Mouse (Mus musculus) heart, embryonic 15.5 days (tissue): Measurements from ENCODE around the gene Leap2. TPM values are rescaled to one million over a fixed set of nuclear protein-coding genes. Genes with fewer than 3 reads are reported as not detected.
A peak's percentile ranks its signal among the peaks of the same experiment; 100 is the strongest.

ENCODE experiments used
- ATAC-seq: fragments of 200-750 bp; cut with Nextera tagmentation; replicated peaks from 2 replicates; pipeline ENCODE4 v1.8.0; 2017; ENCODE audit warnings: low read depth, moderate TSS enrichment; ENCODE audit not compliant: insufficient number of reproducible peaks, insufficient read depth, low FRiP score
- H3K27ac ChIP-seq: fragments of 300-500 bp; sonication (generic); 2 replicates; pipeline ENCODE4 v1.5.1; 2015; ENCODE audit warnings: mild to moderate bottlenecking, inconsistent platforms
- H3K27me3 ChIP-seq: fragments of 300-500 bp; sonication (generic); 2 replicates; pipeline ENCODE4 v1.6.1; 2015; ENCODE audit warnings: inconsistent platforms
- H3K36me3 ChIP-seq: fragments of 300-500 bp; sonication (generic); 2 replicates; pipeline ENCODE4 v1.6.1; 2015; ENCODE audit warnings: mild to moderate bottlenecking, inconsistent platforms
- H3K4me1 ChIP-seq: fragments of 300-500 bp; sonication (generic); replicated peaks from 2 replicates; pipeline ENCODE4 v1.6.1; 2015; ENCODE audit warnings: inconsistent platforms
- H3K4me2 ChIP-seq: fragments of 300-500 bp; sonication (generic); 2 replicates; pipeline ENCODE4 v1.6.1; 2015; ENCODE audit warnings: inconsistent platforms, mild to moderate bottlenecking, moderate library complexity
- H3K4me3 ChIP-seq: fragments of 300-500 bp; sonication (generic); 2 replicates; pipeline ENCODE4 v1.5.1; 2015; ENCODE audit warnings: mild to moderate bottlenecking, inconsistent platforms
- H3K9ac ChIP-seq: fragments of 300-500 bp; sonication (generic); 2 replicates; pipeline ENCODE4 v1.6.1; 2015; ENCODE audit warnings: mild to moderate bottlenecking, inconsistent platforms
- H3K9me3 ChIP-seq: fragments of 300-500 bp; sonication (generic); replicated peaks from 2 replicates; pipeline ENCODE4 v1.6.1; 2016; ENCODE audit warnings: inconsistent platforms
- WGBS: fragments of 180-500 bp; shearing (Covaris S2); methylation state at CpG from one replicate; pipeline ENCODE4 v1.1.7; 2015; ENCODE audit warnings: mixed read lengths; 5-methylcytosine and 5-hydroxymethylcytosine counted together
- polyA plus RNA-seq: library from polyadenylated mRNA; unstranded; fragments of >200 nt; fragmentation: Nextera tagmentation; extraction: Ambion mirVana; gene quantifications from 2 replicates; pipeline ENCODE4 v1.2.1, GENCODE M21; 2015

Gene Leap2
- 0.34 TPM in 1 of 2 replicates, not detected in the other for polyA plus RNA-seq

GRCm38 (mm10) chr11:53423036-53423435, at the start of gene Leap2:
Gene Leap2 (minus strand): TSS chr11:53423170.
- Histone ChIP-seq H3K9me3 (no peaks in the 10 kb centered on the region), H3K27ac (no peak within 1 kb of the TSS), H3K36me3 (peaks cover 28% of the 10 kb centered on the region), H3K4me3 (no peak within 1 kb of the TSS), H3K4me2 (no peak within 1 kb of the TSS), H3K4me1 (peaks cover 14% of the 10 kb centered on the region), H3K9ac (no peak within 1 kb of the TSS), H3K27me3 (no peaks in the 10 kb centered on the region)
- WGBS = 61% methylated on average over 4 of the region's 4 CpGs
- ATAC-seq = no peak

GRCm38 (mm10) chr11:53472709-53473108, 49.7 kb upstream of the Leap2 start:
- H3K4me1 ChIP-seq = peaks cover 13% of the 10 kb centered on the region
- WGBS = 67% methylated on average over 3 of the region's 3 CpGs
- H3K27ac ChIP-seq = no peak overlapping the region
- no peak overlapping the region for H3K4me2 ChIP-seq
- no peaks in the 10 kb centered on the region for H3K36me3 ChIP-seq
- H3K9me3 ChIP-seq = no peaks in the 10 kb centered on the region
- no peak overlapping the region for H3K9ac ChIP-seq
- H3K4me3 ChIP-seq = no peak overlapping the region
- no peak for ATAC-seq
- peaks cover 66% of the 10 kb centered on the region for H3K27me3 ChIP-seq

DNA sequence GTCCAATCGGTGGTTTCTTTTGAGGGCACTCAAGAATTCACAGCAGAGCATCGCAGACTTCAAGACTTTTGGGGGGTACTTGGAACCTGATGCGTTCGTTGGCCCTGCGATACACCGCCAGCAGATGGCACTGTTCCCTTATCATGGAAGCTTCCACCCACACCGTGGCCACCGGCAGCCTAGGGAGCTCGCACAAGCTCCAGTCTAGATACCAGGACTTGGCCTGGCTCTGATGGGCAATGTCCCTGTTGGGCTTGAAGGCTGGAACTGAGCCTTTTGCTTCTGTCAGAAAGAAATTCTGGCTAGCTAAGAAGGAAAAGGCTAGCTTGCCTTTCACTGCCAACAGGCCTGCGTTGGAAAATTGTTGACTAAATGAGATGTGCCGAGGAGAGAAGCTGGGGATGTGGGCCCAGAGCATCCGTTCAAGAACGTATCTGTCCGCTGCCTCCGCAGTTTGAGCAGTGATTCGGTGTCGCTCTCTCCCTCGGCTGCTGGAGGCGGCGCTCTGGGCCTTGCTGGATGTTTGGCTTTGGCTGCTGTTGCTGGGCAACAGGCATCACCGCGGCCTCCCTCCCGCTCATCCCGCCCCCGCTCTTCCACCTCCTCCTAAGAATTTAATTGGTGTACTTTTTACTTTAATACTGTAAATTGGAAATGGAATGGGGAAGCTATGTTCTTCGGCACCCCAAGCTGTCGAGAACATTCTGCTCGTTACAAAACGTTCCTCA, 47.2 kb upstream of the Leap2 start, which contains the start of gene Gm9837:
Gene Gm9837 (minus strand): TSS at position 512 of the 728 bp plus-strand sequence.
- Histone ChIP-seq H3K4me2 (peak within 1 kb of the TSS; percentile 56), H3K27me3 (peaks cover 69% of the 10 kb centered on the region), H3K9me3 (no peaks in the 10 kb centered on the region), H3K4me1 (peaks cover 25% of the 10 kb centered on the region), H3K4me3 (peak within 1 kb of the TSS; percentile 28), H3K9ac (peak within 1 kb of the TSS; percentile 28; the same call in 1 of the 2 replicates), H3K27ac (no peak within 1 kb of the TSS), H3K36me3 (no peaks in the 10 kb centered on the region)
- peak; percentile 70 for ATAC-seq
- 4% methylated on average over 29 of the region's 29 CpGs for WGBS

DNA sequence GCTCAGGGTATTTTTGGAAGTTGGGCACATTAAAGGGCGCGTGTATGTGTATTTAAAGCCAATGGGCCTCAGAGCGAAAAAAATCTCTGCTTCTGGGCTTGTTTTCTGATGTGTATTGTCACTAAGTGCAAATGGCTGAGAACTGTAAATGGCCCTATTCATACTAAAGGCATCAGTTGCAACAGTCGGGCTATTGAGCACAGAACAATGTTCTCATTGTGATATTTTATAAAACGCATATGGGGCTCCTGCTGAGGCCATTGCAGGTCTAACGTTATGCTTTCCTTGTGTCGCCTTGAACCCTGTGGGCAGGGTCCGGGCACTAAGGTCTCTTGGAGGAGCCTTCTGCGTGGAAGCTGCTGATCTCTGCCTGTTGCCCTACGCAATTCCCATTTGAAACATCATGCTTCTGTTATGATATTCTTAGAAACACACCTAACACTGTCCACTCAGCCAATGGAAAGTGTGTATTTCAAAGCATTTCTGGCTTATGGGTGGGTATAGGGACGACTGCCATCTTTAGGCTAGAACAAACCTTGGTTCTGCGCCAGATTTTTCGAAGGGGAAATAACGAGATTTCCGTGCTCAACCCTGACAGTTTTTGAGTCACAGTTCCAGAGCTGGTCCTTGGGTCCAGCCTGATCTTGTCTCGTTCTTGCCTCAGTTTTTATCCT, 46.5 kb upstream of the Leap2 start:
- H3K9ac ChIP-seq = no peak overlapping the region
- peaks cover 69% of the 10 kb centered on the region for H3K27me3 ChIP-seq
- H3K4me3 ChIP-seq = 0 out of 2 replicates have a peak overlapping the region, but pooled peaks have one; percentile 28
- peaks cover 25% of the 10 kb centered on the region for H3K4me1 ChIP-seq
- no peaks in the 10 kb centered on the region for H3K36me3 ChIP-seq
- H3K27ac ChIP-seq = no peak overlapping the region
- no peaks in the 10 kb centered on the region; the same call in 1 of the 2 replicates for H3K9me3 ChIP-seq
- 36% methylated on average over 16 of the region's 16 CpGs for WGBS
- peak overlapping the region; percentile 56 for H3K4me2 ChIP-seq
- ATAC-seq = no peak

- whole genome bisulfite sequencing = 8% methylated on average over 40 of the region's 40 CpGs
- Histone ChIP-seq H3K4me2 (peak overlapping the region; percentile 69), H3K4me1 (peaks cover 35% of the 10 kb centered on the region), H3K27ac (no peak overlapping the region), H3K27me3 (peaks cover 79% of the 10 kb centered on the region), H3K9me3 (no peaks in the 10 kb centered on the region; the same call in 1 of the 2 replicates), H3K4me3 (peak overlapping the region; percentile 44), H3K9ac (peak overlapping the region; percentile 49), H3K36me3 (no peaks in the 10 kb centered on the region)
- ATAC-seq = peak; percentile 27; the same call in 1 of the 2 replicates
Observed at GRCm38 (mm10) chr11:53466231-53466971, 43.4 kb upstream of the Leap2 start.

GRCm38 (mm10) chr11:53463551-53464424, 40.8 kb upstream of the Leap2 start:
- no peak for ATAC-seq
- Histone ChIP-seq H3K4me3 (peak overlapping the region; percentile 53), H3K9me3 (no peaks in the 10 kb centered on the region; the same call in 1 of the 2 replicates), H3K4me2 (peak overlapping the region; percentile 92), H3K27ac (no peak overlapping the region), H3K4me1 (peaks cover 22% of the 10 kb centered on the region), H3K9ac (peak overlapping the region; percentile 49), H3K27me3 (peaks cover 66% of the 10 kb centered on the region), H3K36me3 (no peaks in the 10 kb centered on the region)
- WGBS = 7% methylated on average over 52 of the region's 55 CpGs

DNA sequence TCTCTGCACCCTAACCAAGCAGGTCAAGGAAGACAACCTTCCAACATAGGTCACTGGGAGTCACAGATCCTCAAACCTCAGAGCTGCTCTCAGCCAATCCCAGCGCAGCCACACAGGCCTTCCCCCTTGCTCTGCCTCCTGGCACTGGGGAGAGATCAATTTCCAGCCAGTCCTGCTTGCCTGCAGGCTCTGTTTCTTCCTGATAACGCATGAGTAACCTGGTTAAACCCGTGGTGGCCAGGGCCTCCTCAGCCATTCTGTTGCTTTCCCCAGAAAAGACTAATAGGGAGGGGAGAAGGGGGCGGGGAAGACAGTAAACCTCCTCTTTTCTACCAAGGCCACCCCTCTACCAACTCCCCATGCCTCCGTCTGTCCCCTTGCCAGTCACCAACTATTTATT, 38.8 kb upstream of the Leap2 start:
- H3K27me3 ChIP-seq = peaks cover 56% of the 10 kb centered on the region
- no peak for ATAC-seq

GRCm38 (mm10) chr11:53460192-53460591, 37.2 kb upstream of the Leap2 start:
- WGBS = 62% methylated on average over 3 of the region's 3 CpGs
- H3K9me3 ChIP-seq = no peaks in the 10 kb centered on the region; the same call in 1 of the 2 replicates
- H3K4me3 ChIP-seq = no peak overlapping the region
- H3K27me3 ChIP-seq = peaks cover 42% of the 10 kb centered on the region
- no peak overlapping the region for H3K4me2 ChIP-seq
- H3K36me3 ChIP-seq = no peaks in the 10 kb centered on the region
- no peak overlapping the region for H3K27ac ChIP-seq
- no peak overlapping the region for H3K9ac ChIP-seq
- H3K4me1 ChIP-seq = peaks cover 15% of the 10 kb centered on the region
- ATAC-seq = no peak

More for the DNA sequence above, 38.8 kb upstream of the Leap2 start:
- H3K4me3 ChIP-seq = no peak overlapping the region
- H3K9ac ChIP-seq = no peak overlapping the region
- no peak overlapping the region for H3K27ac ChIP-seq
- H3K4me1 ChIP-seq = peaks cover 24% of the 10 kb centered on the region
- no peaks in the 10 kb centered on the region; the same call in 1 of the 2 replicates for H3K9me3 ChIP-seq
- WGBS = 39% methylated on average over 5 of the region's 5 CpGs
- no peak overlapping the region for H3K4me2 ChIP-seq
- no peaks in the 10 kb centered on the region for H3K36me3 ChIP-seq

DNA sequence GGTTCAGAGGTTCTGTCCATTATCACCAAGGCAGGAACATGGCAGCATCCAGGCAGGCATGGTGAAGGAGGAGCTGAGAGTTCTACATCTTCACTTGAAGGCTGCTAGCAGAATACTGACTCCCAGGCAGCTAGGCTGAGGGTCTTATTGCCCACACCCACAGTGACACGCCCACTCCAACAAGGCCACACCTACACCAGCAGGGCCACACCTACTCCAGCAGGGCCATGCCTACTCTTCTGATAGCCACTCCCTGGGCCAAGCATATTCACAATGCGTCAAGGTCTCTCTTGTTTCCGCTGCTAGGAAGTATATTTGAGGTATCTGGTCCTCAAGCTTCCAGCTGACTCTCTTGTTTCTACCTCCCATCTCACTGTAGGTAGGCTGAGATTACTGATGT, 36.0 kb upstream of the Leap2 start:
- H3K9ac ChIP-seq = no peak overlapping the region
- no peak overlapping the region for H3K27ac ChIP-seq
- peaks cover 13% of the 10 kb centered on the region for H3K4me1 ChIP-seq
- no peak for ATAC-seq
- no peaks in the 10 kb centered on the region for H3K36me3 ChIP-seq
- no peak overlapping the region for H3K4me3 ChIP-seq
- no peak overlapping the region for H3K4me2 ChIP-seq
- no peaks in the 10 kb centered on the region for H3K9me3 ChIP-seq
- peaks cover 30% of the 10 kb centered on the region for H3K27me3 ChIP-seq
- WGBS = 75% methylated on average over 3 of the region's 3 CpGs

DNA sequence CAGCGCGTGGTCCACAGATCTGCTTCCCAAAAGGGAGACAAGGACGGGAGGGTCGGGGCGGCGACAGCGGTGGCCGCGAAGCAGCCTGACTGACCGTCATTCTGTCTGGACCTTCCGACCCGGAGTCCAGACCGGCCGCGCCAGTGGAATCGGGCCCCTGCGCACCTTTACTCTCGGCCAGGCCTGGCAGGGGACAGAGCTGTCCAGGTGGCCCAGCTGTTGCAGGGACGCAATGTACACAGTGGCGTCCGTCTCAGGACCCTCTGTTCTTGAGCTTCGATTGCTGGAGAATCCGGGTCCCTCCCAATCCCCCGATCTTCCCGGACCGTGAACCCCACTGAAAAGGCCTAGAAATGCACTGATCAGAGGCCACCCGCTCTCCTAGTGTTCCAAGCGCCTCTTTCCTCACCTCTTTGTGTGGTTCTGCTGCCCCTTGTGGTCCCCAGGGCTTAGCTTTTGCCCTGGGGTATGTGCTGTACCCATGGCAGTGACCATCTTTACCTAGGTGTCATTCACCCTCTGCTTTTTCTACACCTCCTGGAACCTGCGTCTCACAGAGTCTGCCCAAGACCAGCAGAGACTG, 34.5 kb upstream of the Leap2 start:
- peak overlapping the region; percentile 63 for H3K4me3 ChIP-seq
- H3K27me3 ChIP-seq = peaks cover 14% of the 10 kb centered on the region
- WGBS = 8% methylated on average over 29 of the region's 29 CpGs
- peak overlapping the region; percentile 68 for H3K9ac ChIP-seq
- ATAC-seq = peak; percentile 21; the same call in 1 of the 2 replicates
- no peaks in the 10 kb centered on the region for H3K36me3 ChIP-seq
- H3K9me3 ChIP-seq = no peaks in the 10 kb centered on the region
- H3K4me2 ChIP-seq = peak overlapping the region; percentile 95
- peaks cover 5% of the 10 kb centered on the region for H3K4me1 ChIP-seq
- peak overlapping the region; percentile 48; the same call in 1 of the 2 replicates for H3K27ac ChIP-seq
